Mouse (Mus musculus): ENCODE results near the gene Tfb2m.

- TF ChIP-seq POLR2A (IDR thresholded peaks at IDR 0.05; ENCODE audit: borderline replicate concordance, insufficient read depth, low read length) (no peak), CTCF (IDR thresholded peaks at IDR 0.05; ENCODE audit: borderline replicate concordance, insufficient read depth, low read depth, low read length) (no peak)
Observed at GRCm38 (mm10) chr1:179573650-179574206, 27.7 kb upstream of the Tfb2m start.
